Mouse (Mus musculus): ENCODE results near the gene Gdpd1. TPM values are rescaled to one million over a fixed set of nuclear protein-coding genes. Genes with fewer than 3 reads are reported as not detected.

Gdpd1 gene
- polyA plus RNA-seq, 1 experiment from 2014 or later = 186 TPM

DNA sequence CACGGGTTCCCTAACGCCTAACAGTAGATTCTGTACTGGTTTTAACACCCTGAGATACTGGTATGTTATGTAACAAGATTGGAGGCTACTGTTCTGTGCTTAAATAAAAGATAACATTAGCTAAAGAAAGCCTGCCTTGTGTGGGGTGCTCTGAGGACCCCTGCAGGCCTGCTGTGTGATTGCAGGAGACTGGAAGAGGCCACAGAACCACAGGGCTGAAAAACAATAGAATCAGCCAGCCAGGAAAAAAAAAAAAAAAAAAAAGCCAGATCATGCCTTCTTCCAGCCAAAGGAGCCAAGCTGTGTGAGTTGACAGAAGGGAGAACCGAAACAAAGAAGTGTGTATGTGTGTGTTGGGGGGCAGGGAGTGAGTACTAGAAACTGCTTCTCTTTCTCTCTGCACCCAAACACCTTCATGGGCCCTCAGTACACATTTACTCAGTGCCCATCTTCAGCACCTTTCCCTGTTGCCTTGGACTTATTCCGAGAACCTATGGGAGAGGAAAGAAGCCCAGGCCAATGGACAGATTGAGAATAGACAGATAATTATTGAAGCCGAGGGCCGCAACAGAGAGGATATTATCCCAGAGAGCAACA is 78.1 kb downstream of the Gdpd1 start:
- Histone ChIP-seq H3K36me3 (no peaks in the 10 kb centered on the region), H3K9ac (replicated peaks) (peak overlapping the region; percentile 19; the same call in 1 of the 2 replicates), H3K27me3 (no peaks in the 10 kb centered on the region), H3K9me3 (no peaks in the 10 kb centered on the region), H3K4me2 (replicated peaks) (no peak overlapping the region), H3K4me1 (replicated peaks) (peaks cover 44% of the 10 kb centered on the region), H3K27ac (peak overlapping the region; percentile 73), H3K4me3 (replicated peaks) (no peak overlapping the region)
- ATAC-seq = no peak
- 25% methylated on average over 6 of the region's 6 CpGs for WGBS

DNA sequence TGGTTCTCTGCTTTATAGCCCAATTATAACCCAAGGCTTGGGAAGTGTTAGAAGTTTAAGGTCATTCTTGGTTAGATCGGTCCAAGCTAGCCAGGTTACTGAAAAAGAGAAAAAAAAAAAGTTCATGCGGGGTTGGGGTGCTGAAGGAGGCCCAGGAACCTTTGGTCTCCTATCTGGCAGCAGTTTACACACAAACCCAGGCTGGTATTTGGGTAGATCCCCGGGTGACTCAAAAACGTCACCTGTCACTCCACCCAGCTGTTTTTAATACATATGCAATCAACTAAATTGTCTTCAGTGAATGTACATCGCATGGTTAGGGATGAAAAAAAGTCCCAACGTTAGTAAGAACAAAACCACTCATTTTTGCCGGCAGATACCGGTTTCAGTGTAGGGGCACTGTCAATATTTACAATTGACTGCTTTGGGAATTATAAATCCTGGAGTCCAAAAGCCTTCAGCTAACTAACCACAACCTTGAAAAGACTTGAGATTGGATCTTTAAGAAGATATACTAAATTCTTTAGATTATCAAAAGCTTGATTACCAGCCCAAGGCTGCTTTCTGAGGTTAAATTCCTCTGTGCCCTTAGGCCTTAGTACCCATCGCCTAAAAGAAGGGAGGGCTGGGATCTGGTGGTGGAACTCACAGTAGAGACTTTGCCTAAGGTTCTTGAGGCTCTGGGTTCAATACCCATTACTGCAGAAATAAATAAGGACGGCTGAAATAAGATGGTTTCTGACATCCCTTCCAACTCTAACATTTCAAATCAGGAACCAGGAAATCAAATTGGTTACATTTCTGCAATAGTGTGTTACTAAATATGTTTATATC is 78.9 kb downstream of the Gdpd1 start:
- Histone ChIP-seq H3K9me3 (no peaks in the 10 kb centered on the region), H3K27ac (0 out of 2 replicates have a peak overlapping the region, but pooled peaks have one; percentile 9), H3K36me3 (no peaks in the 10 kb centered on the region), H3K4me2 (replicated peaks) (no peak overlapping the region), H3K9ac (replicated peaks) (peak overlapping the region; percentile 19; the same call in 1 of the 2 replicates), H3K27me3 (no peaks in the 10 kb centered on the region), H3K4me3 (replicated peaks) (no peak overlapping the region), H3K4me1 (replicated peaks) (peaks cover 51% of the 10 kb centered on the region)
- no peak for ATAC-seq
- WGBS = 42% methylated on average over 10 of the region's 10 CpGs

DNA sequence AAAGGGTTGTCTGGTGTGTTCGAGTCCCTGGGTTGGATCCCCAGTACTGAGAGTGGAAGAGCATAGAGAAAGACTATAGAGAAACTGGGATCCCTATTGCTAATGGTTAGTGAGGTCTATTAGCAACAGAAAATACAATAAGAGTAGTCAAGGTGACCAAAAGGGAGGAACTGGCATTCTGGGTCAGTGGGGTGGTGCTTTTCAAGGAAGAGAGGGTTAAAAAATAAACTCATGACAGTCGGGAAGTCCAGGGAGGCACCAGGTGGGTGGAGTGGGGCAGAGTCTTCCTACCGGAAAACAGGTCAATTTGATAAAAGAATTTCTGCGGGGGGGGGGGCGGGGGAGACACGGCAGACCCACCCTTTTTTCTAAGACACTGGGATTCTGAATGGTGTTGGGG is 79.5 kb downstream of the Gdpd1 start:
- no peaks in the 10 kb centered on the region for H3K27me3 ChIP-seq
- peaks cover 57% of the 10 kb centered on the region for H3K4me1 ChIP-seq (replicated peaks)
- peak overlapping the region; percentile 95 for H3K4me2 ChIP-seq (replicated peaks)
- H3K9ac ChIP-seq (replicated peaks) = no peak overlapping the region
- WGBS = 13% methylated on average over 6 of the region's 6 CpGs
- peak overlapping the region; percentile 95 for H3K4me3 ChIP-seq (replicated peaks)
- no peaks in the 10 kb centered on the region for H3K9me3 ChIP-seq
- no peaks in the 10 kb centered on the region for H3K36me3 ChIP-seq
- no peak for ATAC-seq
- no peak overlapping the region for H3K27ac ChIP-seq

DNA sequence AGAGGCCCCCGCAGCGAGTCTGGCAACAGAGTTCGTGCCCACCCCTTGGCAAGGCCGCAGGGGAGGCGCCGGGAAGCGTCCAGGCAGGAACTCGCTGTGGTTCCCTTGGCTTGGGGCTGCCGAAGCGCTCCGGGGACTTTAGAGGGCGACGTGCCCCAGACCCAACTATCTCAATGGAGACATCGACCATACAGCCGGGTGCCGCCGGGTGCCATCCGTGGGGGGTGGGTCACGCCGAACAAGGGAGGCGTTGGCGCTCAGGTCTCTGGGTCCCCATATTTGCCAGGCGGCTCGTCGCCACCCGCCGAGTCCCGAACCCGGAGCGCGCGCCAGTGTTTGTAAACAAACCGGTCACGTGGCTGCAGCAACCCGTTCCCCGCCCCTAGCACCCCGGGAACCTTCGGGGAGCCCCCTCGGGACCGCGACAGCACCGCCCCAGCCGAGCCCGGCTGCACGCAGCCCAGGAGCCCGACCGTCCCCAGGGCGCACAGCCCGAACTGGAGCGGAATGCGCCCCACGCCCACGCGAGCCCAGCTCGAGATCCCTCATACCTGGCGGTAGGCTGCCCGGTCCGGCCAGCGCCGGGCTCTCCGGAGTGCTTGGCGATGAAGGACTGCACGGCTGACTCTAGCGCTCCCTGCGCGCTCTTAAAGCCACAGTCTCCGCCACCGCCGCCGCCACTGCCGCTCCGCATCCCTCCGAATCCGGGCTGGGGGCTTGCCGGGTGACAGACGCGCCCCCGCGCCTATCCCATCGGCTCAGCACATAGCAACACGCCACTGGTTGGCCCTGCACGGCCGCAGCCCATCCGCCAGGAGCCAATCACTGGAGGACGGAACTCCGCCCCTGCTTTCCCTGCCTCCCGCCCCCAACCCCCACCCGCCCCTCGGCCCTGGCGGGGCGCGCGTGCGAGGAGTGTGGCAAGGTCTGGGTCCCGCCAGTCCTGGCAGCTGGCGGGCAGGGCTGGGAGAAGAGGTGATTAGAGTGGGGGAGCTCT is 80.5 kb downstream of the Gdpd1 start, which contains the start of gene Ypel2:
Ypel2 (minus strand) TSS at position 667 of the 997 bp plus-strand sequence.
- H3K4me2 ChIP-seq (replicated peaks) = peak within 1 kb of the TSS; percentile 95
- WGBS = under 1% methylated on average over 96 of the region's 96 CpGs
- H3K27ac ChIP-seq = peak within 1 kb of the TSS; percentile 94
- peaks cover 67% of the 10 kb centered on the region for H3K4me1 ChIP-seq (replicated peaks)
- peak within 1 kb of the TSS; percentile 88 for H3K9ac ChIP-seq (replicated peaks)
- ATAC-seq = peak; percentile 100
- peak within 1 kb of the TSS; percentile 95 for H3K4me3 ChIP-seq (replicated peaks)
- H3K9me3 ChIP-seq = no peaks in the 10 kb centered on the region
- H3K27me3 ChIP-seq = no peaks in the 10 kb centered on the region
- H3K36me3 ChIP-seq = no peaks in the 10 kb centered on the region

DNA sequence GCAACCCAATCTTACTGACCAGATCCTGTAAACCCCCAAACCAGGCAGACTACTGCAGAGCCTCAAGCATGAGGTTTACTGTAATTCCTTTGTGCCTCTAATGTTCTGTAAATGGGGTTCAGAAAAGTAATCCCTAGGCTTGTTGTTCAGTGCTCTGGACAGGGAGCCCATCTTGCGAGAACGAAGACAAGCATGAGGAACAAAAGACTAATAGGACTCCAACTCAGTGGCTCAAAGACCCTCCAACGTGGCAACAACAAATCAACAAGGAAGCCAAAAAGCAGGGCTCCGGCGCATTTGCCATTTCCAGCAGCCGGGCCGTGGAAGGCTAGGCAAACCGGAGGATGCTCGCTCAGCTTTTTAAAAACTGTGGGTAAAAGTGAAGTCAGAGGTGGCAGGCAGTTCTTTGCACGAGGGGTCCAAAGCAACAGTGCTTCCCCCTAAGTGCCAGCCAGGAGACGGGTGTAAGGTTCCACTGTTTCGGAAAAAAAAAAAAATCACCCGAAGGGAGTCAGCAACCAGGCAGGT is 81.3 kb downstream of the Gdpd1 start:
- H3K36me3 ChIP-seq = no peaks in the 10 kb centered on the region
- 2% methylated on average over 13 of the region's 13 CpGs for WGBS
- peak overlapping the region; percentile 95 for H3K4me2 ChIP-seq (replicated peaks)
- no peaks in the 10 kb centered on the region for H3K9me3 ChIP-seq
- H3K4me1 ChIP-seq (replicated peaks) = peaks cover 75% of the 10 kb centered on the region
- no peaks in the 10 kb centered on the region for H3K27me3 ChIP-seq
- H3K27ac ChIP-seq = peak overlapping the region; percentile 94; the same call in 1 of the 2 replicates
- peak overlapping the region; percentile 95 for H3K4me3 ChIP-seq (replicated peaks)
- peak overlapping the region; percentile 88 for H3K9ac ChIP-seq (replicated peaks)
- no peak for ATAC-seq

DNA sequence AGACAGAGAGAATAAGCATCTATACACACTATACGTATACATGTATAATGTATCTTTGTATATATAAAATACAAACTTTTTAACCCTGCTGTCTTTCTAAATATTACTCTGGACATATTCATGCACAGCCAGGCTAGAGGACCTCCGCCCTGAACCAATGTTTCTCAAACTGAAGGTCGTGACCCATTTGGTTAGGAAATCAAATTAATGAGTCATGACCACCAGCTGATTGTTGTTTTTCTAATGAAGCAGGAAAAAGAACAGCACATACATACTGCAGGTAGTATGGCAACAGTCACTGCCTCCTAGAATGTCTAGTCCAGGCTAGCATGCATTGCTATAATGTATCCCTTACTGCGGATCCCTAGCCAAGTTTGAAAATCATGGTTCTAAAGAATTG is 82.6 kb downstream of the Gdpd1 start:
- 89% methylated on average over 4 of the region's 4 CpGs for WGBS
- Histone ChIP-seq H3K36me3 (no peaks in the 10 kb centered on the region), H3K9ac (replicated peaks) (no peak overlapping the region), H3K4me3 (replicated peaks) (peak overlapping the region; percentile 95), H3K9me3 (no peaks in the 10 kb centered on the region), H3K4me2 (replicated peaks) (peak overlapping the region; percentile 95), H3K27me3 (no peaks in the 10 kb centered on the region), H3K4me1 (replicated peaks) (peaks cover 83% of the 10 kb centered on the region), H3K27ac (no peak overlapping the region)
- ATAC-seq = no peak

DNA sequence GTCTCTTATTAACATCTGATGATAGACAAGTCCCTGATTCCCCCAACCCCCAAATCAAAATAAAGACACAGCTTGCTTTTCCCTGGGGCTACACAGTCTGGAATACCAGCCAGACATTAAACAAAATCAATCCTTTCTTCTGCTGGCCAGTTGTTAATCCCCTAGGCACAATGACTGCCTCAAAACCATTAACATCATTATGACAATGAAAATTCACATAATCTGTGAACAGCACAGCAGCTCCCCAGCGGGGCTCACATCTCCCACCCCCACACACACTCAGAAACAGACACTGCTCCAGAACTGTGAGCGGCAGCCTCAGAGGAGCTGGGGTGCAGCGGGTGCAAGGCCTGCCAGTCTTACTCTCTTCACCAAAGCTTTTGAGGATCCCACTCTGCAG is 83.6 kb downstream of the Gdpd1 start:
- Histone ChIP-seq H3K27me3 (no peaks in the 10 kb centered on the region), H3K36me3 (no peaks in the 10 kb centered on the region), H3K27ac (peak overlapping the region; percentile 84), H3K4me3 (replicated peaks) (peak overlapping the region; percentile 25), H3K9me3 (no peaks in the 10 kb centered on the region), H3K4me2 (replicated peaks) (peak overlapping the region; percentile 39), H3K9ac (replicated peaks) (peak overlapping the region; percentile 44; the same call in 1 of the 2 replicates), H3K4me1 (replicated peaks) (peaks cover 75% of the 10 kb centered on the region)
- WGBS = 10% methylated on average over 3 of the region's 3 CpGs
- 0 out of 2 replicates have a peak, but pooled peaks have one; percentile 5 for ATAC-seq

DNA sequence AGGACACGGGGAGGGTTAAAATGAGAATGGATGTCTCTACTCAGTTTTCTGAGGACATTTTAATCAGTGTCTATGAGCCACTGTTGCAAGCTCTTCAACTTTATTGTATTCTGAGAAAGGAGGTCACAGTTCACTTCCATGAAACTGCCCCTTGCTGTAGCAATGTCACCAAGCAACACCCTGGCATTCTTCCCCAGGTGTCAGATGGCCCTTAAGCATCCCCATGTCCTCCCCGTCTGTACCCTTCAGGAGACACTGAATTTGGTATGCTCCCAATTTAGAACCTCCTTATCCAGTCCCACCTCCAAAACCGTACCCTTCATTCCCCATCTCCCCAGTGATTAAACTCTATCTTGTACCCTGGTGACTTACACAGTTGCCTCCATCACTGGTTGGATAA is 88.9 kb downstream of the Gdpd1 start:
- ATAC-seq = no peak
- WGBS = 75% methylated on average over 3 of the region's 3 CpGs
- H3K27me3 ChIP-seq = no peaks in the 10 kb centered on the region

More for the DNA sequence above, 88.9 kb downstream of the Gdpd1 start:
- peaks cover 51% of the 10 kb centered on the region for H3K4me1 ChIP-seq (replicated peaks)
- no peak overlapping the region for H3K27ac ChIP-seq
- H3K9me3 ChIP-seq = no peaks in the 10 kb centered on the region
- no peaks in the 10 kb centered on the region for H3K36me3 ChIP-seq
- H3K9ac ChIP-seq (replicated peaks) = no peak overlapping the region
- H3K4me3 ChIP-seq (replicated peaks) = no peak overlapping the region
- H3K4me2 ChIP-seq (replicated peaks) = no peak overlapping the region

MicroRNAs encoded within 50 kb of the gene (microRNA counts, 519-probe panel; counts per million panel counts)
- microRNA mmu-miR-301a = 6,614 counts per million, percentile 97 among the panel's probes with 10 or more counts

Small RNA genes within 50 kb of the gene (microRNA-seq; reads per million reads assigned to microRNA genes)
- gene Mir301 = 3,619 reads per million, percentile 88 among the genes with 10 or more reads in this experiment

Other genes starting within 250 kb of the Gdpd1 start
- gene Ypel2, start 80.4 kb downstream of the Gdpd1 start, polyA plus RNA-seq (2015; fragmentation: Nextera tagmentation; extraction: Ambion mirVana) = 8.5 and 10.2 TPM in 2 replicates
- gene Smg8, start 12.7 kb upstream of the Gdpd1 start, polyA plus RNA-seq (2015; fragmentation: Nextera tagmentation; extraction: Ambion mirVana) = 23.0 and 23.7 TPM in 2 replicates
- 4.4 and 4.6 TPM in 2 replicates for gene Prr11, start 34.6 kb upstream of the Gdpd1 start, polyA plus RNA-seq (2015; fragmentation: Nextera tagmentation; extraction: Ambion mirVana)
- 73.5 and 79.9 TPM in 2 replicates for gene Ska2, start 35.2 kb upstream of the Gdpd1 start, polyA plus RNA-seq (2015; fragmentation: Nextera tagmentation; extraction: Ambion mirVana)
- 87.6 and 87.8 TPM in 2 replicates for gene Trim37, start 53.0 kb upstream of the Gdpd1 start, polyA plus RNA-seq (2015; fragmentation: Nextera tagmentation; extraction: Ambion mirVana)

All from midbrain, embryonic 13.5 days (tissue).